Mouse (Mus musculus): ENCODE measurements around the gene Nhsl1.

DNA sequence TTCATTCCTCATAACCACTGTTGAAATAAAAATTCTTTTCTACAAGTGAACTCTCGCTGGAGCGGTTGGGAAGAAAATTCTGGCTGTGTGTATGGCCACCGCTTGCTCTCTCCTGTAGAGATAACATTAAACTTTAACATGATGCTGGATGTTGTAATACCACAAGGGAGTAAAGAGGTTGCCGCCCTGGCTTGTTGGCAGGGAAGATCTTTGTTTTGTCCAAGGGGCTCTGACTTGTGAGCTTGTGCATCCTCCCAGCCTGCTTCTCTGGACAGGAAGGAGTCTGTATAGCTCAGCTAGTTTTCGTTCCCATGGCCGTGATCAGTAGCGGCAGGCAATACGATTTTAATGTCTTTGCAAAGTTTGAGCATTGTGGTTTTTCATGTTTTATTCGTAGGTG lies 109.1 kb downstream of the Nhsl1 start:
- TF ChIP-seq CTCF (IDR thresholded peaks at IDR 0.05) (no peak), EP300 (IDR thresholded peaks at IDR 0.05) (no peak)
